Mouse (Mus musculus) testis, adult 2 months (tissue): ENCODE data around the gene Klhl18. TPM values are rescaled to one million over a fixed set of nuclear protein-coding genes. Genes with fewer than 3 reads are reported as not detected.

Experiments
- H3K27ac ChIP-seq: fragments of 200-500 bp; 2 replicates; pipeline ENCODE4 v1.5.1; 2012; ENCODE audit warnings: low read depth, low read length; ENCODE audit not compliant: control insufficient read depth, insufficient read depth
- H3K27me3 ChIP-seq: fragments of 200-500 bp; 2 replicates; pipeline ENCODE4 v1.6.1; 2012; ENCODE audit warnings: mild to moderate bottlenecking, low read length, moderate library complexity; ENCODE audit not compliant: control insufficient read depth, insufficient read depth
- H3K36me3 ChIP-seq: fragments of 200-500 bp; 2 replicates; pipeline ENCODE4 v1.6.1; 2012; ENCODE audit warnings: mild to moderate bottlenecking, low read length; ENCODE audit not compliant: control insufficient read depth, insufficient read depth
- H3K4me1 ChIP-seq: fragments of 200-500 bp; 2 replicates; pipeline ENCODE4 v1.6.1; 2012; ENCODE audit warnings: low read length; ENCODE audit not compliant: control insufficient read depth, insufficient read depth
- H3K4me3 ChIP-seq: fragments of 200-500 bp; 2 replicates; pipeline ENCODE4 v1.5.1; 2012; ENCODE audit warnings: low read depth, mild to moderate bottlenecking, low read length, moderate library complexity, mixed read lengths; ENCODE audit not compliant: control insufficient read depth
- CTCF ChIP-seq: fragments of 200-500 bp; IDR thresholded peaks from 2 replicates; pipeline ENCODE4 v1.5.1; 2012; ENCODE audit warnings: low read depth, mild to moderate bottlenecking, inconsistent platforms, low read length, moderate library complexity; ENCODE audit not compliant: control insufficient read depth, insufficient read depth, insufficient replicate concordance
- POLR2A ChIP-seq: fragments of 200-500 bp; IDR thresholded peaks from 2 replicates; pipeline ENCODE4 v1.6.1; 2012; ENCODE audit warnings: low read depth, mild to moderate bottlenecking, inconsistent platforms, low read length, moderate library complexity; ENCODE audit not compliant: control insufficient read depth
- polyA plus RNA-seq: library from polyadenylated mRNA; depleted of rRNA; stranded (reverse); fragments of >200 nt; gene quantifications from 2 replicates; pipeline ENCODE4 v1.2.3, GENCODE M21; 2012

The Klhl18 gene
- polyA plus RNA-seq, 1 experiment, result 11.5 TPM

DNA sequence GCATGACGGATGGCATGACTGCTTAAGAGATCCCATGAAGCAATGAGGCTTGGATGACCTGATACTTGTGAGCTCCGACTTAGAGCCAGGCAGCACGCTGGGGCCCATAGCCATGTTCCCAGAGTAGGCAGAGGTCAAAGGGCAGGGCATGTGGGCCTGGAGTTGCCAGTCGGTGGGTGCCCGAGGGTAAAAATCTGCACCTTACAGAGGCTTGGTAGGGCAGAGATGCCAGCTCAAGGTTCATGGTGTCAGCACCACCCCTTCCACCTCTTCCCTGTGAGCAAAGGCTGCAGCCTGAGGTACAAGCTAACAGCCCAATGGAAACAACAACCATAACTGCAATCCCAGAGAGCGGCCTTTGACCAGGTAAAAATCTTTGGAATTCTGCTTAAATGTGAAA, 11.2 kb downstream of the Klhl18 start:
- no peak overlapping the region for H3K27ac ChIP-seq
- TF ChIP-seq POLR2A, result no peak
- TF ChIP-seq CTCF, result no peak
- H3K4me1 ChIP-seq, result no peaks in the 10 kb centered on the region
- no peaks in the 10 kb centered on the region for H3K36me3 ChIP-seq
- H3K4me3 ChIP-seq, result no peak overlapping the region
- no peaks in the 10 kb centered on the region for H3K27me3 ChIP-seq

DNA sequence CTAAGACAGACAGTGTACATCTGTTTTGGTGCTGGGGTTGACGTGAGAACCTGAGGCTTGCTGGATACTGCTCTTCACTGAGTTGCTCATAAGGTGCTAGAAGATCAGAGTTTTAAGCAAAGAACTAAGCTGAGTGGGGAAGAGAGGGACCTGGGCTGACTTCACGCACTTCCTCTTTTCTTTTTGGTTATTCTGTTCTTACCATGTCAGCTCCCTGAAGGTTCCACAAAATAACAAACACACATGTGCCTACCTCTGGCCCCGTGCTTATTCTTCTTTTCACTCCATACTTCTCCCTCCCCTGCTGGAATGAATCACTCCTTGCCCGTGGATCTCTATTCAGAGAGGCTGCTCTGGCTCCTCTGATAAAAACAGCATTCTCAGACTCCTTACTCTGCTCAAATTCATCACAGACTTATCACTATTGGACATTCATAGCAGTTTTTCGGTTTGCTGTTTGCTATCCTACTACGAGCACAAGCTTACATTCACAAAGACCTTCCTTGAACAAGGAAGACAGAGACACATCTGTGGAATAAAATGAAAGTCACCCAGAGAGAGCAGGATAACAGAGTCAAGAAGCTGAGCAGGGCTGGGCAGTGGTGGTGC, 12.4 kb downstream of the Klhl18 start:
- no peak overlapping the region for H3K27ac ChIP-seq
- no peak overlapping the region for H3K4me3 ChIP-seq
- H3K27me3 ChIP-seq, result no peaks in the 10 kb centered on the region
- no peaks in the 10 kb centered on the region for H3K4me1 ChIP-seq
- no peaks in the 10 kb centered on the region for H3K36me3 ChIP-seq
- no peak for TF ChIP-seq CTCF
- no peak for TF ChIP-seq POLR2A

DNA sequence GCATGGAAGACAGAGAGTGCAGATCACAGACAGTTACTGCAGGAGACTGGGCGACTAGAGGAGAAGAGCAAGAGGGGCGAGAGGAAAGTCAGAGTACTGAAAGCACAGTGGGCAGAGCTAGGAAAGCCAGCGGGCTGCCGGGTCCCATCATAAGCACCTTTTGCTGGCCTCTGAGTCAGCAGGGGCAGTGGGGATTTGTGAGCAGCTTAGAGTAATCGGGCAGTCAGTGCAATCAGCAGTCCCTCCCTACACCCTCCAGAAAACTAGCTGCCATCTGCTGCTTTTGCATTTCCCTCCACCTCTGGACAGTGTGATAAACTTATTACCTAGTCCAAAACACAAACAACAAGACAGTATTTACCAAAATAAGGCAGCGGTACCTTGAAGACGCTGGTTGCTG, 14.2 kb downstream of the Klhl18 start:
- H3K36me3 ChIP-seq, result no peaks in the 10 kb centered on the region
- no peak for TF ChIP-seq CTCF
- TF ChIP-seq POLR2A, result no peak
- H3K4me3 ChIP-seq, result no peak overlapping the region
- no peaks in the 10 kb centered on the region for H3K27me3 ChIP-seq
- no peaks in the 10 kb centered on the region for H3K4me1 ChIP-seq
- H3K27ac ChIP-seq, result no peak overlapping the region

DNA sequence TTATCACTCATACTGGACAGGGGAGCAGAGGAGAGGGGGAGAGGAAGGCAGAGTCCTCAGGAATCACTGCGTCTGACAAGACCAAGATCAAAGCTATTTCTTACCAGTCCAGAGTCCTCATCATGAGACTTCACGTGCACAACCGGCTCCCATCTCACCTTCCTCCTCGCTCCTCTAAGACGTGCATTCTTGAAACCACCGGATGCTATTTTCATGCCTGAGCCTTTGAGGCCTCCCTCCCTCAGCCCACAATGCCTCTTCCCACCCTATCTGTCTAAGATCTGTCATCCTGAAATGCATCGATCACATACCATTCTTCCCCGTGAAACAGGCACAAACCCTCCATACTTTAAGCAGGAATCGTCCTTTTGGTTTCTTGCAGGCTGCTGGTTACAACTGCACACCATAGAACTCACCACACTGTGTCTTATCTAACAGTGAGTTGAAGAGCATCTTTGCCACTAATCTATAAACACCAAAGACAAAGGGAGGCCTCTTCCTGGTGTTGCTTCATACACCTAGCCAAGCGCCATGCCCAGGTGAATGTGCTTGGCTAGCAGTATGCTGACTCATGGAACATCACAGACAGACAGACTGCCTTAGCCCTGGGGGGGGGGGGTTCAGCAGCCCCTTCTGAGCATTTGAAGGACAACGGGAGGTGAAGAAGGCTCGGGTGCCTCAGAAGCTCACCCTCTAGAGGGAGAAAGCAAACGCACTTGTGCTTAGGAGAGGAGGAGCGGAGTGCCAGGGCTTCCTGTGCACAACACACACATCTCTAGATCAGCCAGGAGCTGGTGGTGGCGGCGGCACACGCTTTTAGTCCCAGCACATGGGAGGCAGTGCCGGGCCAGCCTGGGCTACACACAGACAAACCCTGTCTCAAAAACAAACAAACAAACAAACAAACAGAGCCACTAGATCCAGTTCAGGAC, 15.3 kb downstream of the Klhl18 start:
- Histone ChIP-seq H3K27me3 (no peaks in the 10 kb centered on the region), H3K4me3 (no peak overlapping the region), H3K27ac (no peak overlapping the region), H3K4me1 (no peaks in the 10 kb centered on the region), H3K36me3 (no peaks in the 10 kb centered on the region)
- TF ChIP-seq CTCF (no peak), POLR2A (no peak)

DNA sequence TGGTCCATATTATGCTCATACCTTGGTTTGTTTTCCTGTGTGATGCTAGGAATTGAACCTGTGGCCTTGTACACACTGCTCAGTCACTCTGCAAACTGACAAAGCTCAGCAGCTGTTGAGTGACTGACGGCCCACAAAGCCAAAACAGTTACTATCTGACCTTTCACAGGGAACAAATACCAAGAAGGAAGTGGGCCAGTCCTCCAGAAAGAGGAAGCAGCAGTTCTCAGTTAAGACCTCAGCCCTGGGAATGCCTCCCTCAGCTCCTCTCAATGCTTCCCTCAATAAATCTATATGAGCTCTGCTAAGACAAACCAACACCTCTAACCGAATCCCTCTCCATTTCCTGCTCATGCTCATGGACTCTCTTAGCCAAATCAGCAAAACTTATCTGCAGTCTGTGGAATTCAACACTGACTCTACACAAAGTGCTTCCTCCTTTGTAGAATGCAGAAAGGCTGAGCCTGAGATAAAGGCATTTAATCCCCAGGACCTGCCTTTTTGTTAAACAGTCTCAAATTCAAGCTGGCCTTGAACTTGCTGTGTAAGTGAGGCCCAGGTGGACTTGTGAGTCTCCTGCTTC, 17.3 kb downstream of the Klhl18 start:
- no peak overlapping the region for H3K27ac ChIP-seq
- TF ChIP-seq CTCF (no peak), POLR2A (no peak)
- no peaks in the 10 kb centered on the region for H3K4me1 ChIP-seq

DNA sequence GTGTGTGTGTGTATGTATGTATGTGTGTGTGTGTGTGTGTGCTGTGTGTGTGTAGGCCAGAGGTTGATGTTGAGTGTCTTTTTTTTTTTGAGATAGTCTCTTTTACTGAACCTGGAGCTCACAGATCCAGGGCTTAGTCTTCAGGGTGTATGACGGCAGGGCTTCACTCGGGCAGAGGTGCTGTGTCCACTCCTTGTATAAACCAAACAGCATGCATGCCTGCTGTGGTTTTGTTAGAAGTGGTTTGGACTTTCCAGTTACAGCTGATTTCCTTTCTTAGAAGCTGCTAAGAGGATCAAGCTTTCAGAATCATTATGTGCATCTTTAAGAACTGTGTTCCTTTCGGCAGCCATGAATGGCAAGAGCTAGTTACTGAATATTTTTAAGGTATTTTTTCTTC, 18.6 kb downstream of the Klhl18 start:
- Histone ChIP-seq H3K36me3 (no peaks in the 10 kb centered on the region), H3K4me1 (no peaks in the 10 kb centered on the region), H3K4me3 (no peak overlapping the region), H3K27ac (no peak overlapping the region), H3K27me3 (no peaks in the 10 kb centered on the region)
- TF ChIP-seq CTCF (no peak), POLR2A (no peak)

More for the DNA sequence above, 17.3 kb downstream of the Klhl18 start:
- H3K36me3 ChIP-seq, result no peaks in the 10 kb centered on the region
- no peak overlapping the region for H3K4me3 ChIP-seq
- H3K27me3 ChIP-seq, result no peaks in the 10 kb centered on the region

DNA sequence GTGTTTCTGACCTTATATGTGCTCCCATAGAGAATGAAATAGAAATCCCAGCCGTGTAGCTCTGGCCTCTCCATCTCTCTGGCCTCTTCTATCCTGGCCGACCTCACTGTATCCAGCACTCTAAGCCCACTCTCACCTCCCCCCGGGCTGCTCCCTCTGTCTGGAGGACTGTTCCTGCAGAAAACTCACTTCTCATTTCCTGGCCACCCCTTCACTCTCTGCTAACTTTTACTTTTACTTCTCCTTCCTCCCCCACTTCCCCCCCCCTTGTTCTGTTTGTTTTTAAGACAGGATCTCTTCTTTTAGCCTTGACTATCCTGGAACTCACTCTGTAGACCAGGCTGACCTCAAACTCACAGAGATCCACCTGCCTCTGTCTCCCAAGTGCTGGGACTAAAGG, 24.0 kb downstream of the Klhl18 start:
- H3K27ac ChIP-seq, result no peak overlapping the region
- TF ChIP-seq CTCF, result no peak
- TF ChIP-seq POLR2A, result no peak
- H3K4me1 ChIP-seq, result no peaks in the 10 kb centered on the region
- H3K36me3 ChIP-seq, result no peaks in the 10 kb centered on the region; the same call in 1 of the 2 replicates
- H3K27me3 ChIP-seq, result no peaks in the 10 kb centered on the region
- no peak overlapping the region for H3K4me3 ChIP-seq
